Mouse (Mus musculus): ENCODE data around the gene Gm12216. TPM values are rescaled to one million over a fixed set of nuclear protein-coding genes. Genes with fewer than 3 reads are reported as not detected.

Gene Gm12216
- polyA plus RNA-seq, 1 experiment from 2014 or later, result 0.63 TPM

GRCm38 (mm10) chr11:53788196-53788595 is 70.9 kb downstream of the Gm12216 start:
- H3K9ac ChIP-seq (ENCODE audit: low read depth, low read length), result no peak overlapping the region
- no peaks in the 10 kb centered on the region for H3K36me3 ChIP-seq (ENCODE audit: control insufficient read depth, insufficient read depth, low read length)
- H3K4me2 ChIP-seq (ENCODE audit: low read depth, low read length), result no peak overlapping the region
- H3K4me3 ChIP-seq (ENCODE audit: low read depth, low read length), result no peak overlapping the region
- H3K27me3 ChIP-seq (replicated peaks; ENCODE audit: control insufficient read depth, insufficient read depth, low read length), result no peaks in the 10 kb centered on the region
- WGBS, result 64% methylated on average over 8 of the region's 8 CpGs
- ATAC-seq (ENCODE audit: low read depth) (no peak), DNase-seq (ENCODE audit: low spot score) (no peak)
- no peaks in the 10 kb centered on the region for H3K4me1 ChIP-seq (ENCODE audit: control insufficient read depth, insufficient read depth, low read length)
- no peaks in the 10 kb centered on the region for H3K9me3 ChIP-seq (ENCODE audit: control insufficient read depth, low read length)
- no peak overlapping the region for H3K27ac ChIP-seq (replicated peaks; ENCODE audit: low read depth, low read length)

- Histone ChIP-seq H3K4me2 (ENCODE audit: low read depth, low read length) (no peak overlapping the region), H3K27ac (replicated peaks; ENCODE audit: low read depth, low read length) (no peak overlapping the region), H3K9ac (ENCODE audit: low read depth, low read length) (no peak overlapping the region), H3K9me3 (ENCODE audit: control insufficient read depth, low read length) (no peaks in the 10 kb centered on the region), H3K4me1 (ENCODE audit: control insufficient read depth, insufficient read depth, low read length) (no peaks in the 10 kb centered on the region), H3K27me3 (replicated peaks; ENCODE audit: control insufficient read depth, insufficient read depth, low read length) (no peaks in the 10 kb centered on the region), H3K4me3 (ENCODE audit: low read depth, low read length) (no peak overlapping the region), H3K36me3 (ENCODE audit: control insufficient read depth, insufficient read depth, low read length) (no peaks in the 10 kb centered on the region)
- ATAC-seq (ENCODE audit: low read depth), result no peak
- DNase-seq (ENCODE audit: low spot score), result no peak
- WGBS, result 76% methylated on average over 13 of the region's 13 CpGs
Measured at GRCm38 (mm10) chr11:53786058-53787031, 72.7 kb downstream of the Gm12216 start.

- WGBS, result 75% methylated on average over 3 of the region's 3 CpGs
- Histone ChIP-seq H3K36me3 (ENCODE audit: control insufficient read depth, insufficient read depth, low read length) (no peaks in the 10 kb centered on the region), H3K4me2 (ENCODE audit: low read depth, low read length) (no peak overlapping the region), H3K9ac (ENCODE audit: low read depth, low read length) (no peak overlapping the region), H3K4me1 (ENCODE audit: control insufficient read depth, insufficient read depth, low read length) (no peaks in the 10 kb centered on the region), H3K4me3 (ENCODE audit: low read depth, low read length) (no peak overlapping the region), H3K27ac (replicated peaks; ENCODE audit: low read depth, low read length) (no peak overlapping the region), H3K9me3 (ENCODE audit: control insufficient read depth, low read length) (no peaks in the 10 kb centered on the region), H3K27me3 (replicated peaks; ENCODE audit: control insufficient read depth, insufficient read depth, low read length) (no peaks in the 10 kb centered on the region)
- no peak for ATAC-seq (ENCODE audit: low read depth)
- no peak for DNase-seq (ENCODE audit: low spot score)
Measured at GRCm38 (mm10) chr11:53785311-53785936, 73.6 kb downstream of the Gm12216 start.

- no peak overlapping the region for H3K9ac ChIP-seq (ENCODE audit: low read depth, low read length)
- H3K27me3 ChIP-seq (replicated peaks; ENCODE audit: control insufficient read depth, insufficient read depth, low read length), result no peaks in the 10 kb centered on the region
- H3K4me3 ChIP-seq (ENCODE audit: low read depth, low read length), result no peak overlapping the region
- no peaks in the 10 kb centered on the region for H3K9me3 ChIP-seq (ENCODE audit: control insufficient read depth, low read length)
- H3K27ac ChIP-seq (replicated peaks; ENCODE audit: low read depth, low read length), result no peak overlapping the region
- H3K4me2 ChIP-seq (ENCODE audit: low read depth, low read length), result no peak overlapping the region
- 87% methylated on average over 9 of the region's 9 CpGs for WGBS
- DNase-seq (ENCODE audit: low spot score), result no peak
- H3K36me3 ChIP-seq (ENCODE audit: control insufficient read depth, insufficient read depth, low read length), result no peaks in the 10 kb centered on the region
- no peaks in the 10 kb centered on the region for H3K4me1 ChIP-seq (ENCODE audit: control insufficient read depth, insufficient read depth, low read length)
- no peak for ATAC-seq (ENCODE audit: low read depth)
Measured at GRCm38 (mm10) chr11:53783288-53783687, 75.8 kb downstream of the Gm12216 start.

GRCm38 (mm10) chr11:53781964-53782363 is 77.1 kb downstream of the Gm12216 start:
- Histone ChIP-seq H3K9ac (ENCODE audit: low read depth, low read length) (no peak overlapping the region), H3K36me3 (ENCODE audit: control insufficient read depth, insufficient read depth, low read length) (peaks cover 8% of the 10 kb centered on the region; the same call in 1 of the 2 replicates), H3K27me3 (replicated peaks; ENCODE audit: control insufficient read depth, insufficient read depth, low read length) (no peaks in the 10 kb centered on the region), H3K4me1 (ENCODE audit: control insufficient read depth, insufficient read depth, low read length) (no peaks in the 10 kb centered on the region), H3K4me3 (ENCODE audit: low read depth, low read length) (no peak overlapping the region), H3K9me3 (ENCODE audit: control insufficient read depth, low read length) (no peaks in the 10 kb centered on the region), H3K4me2 (ENCODE audit: low read depth, low read length) (no peak overlapping the region), H3K27ac (replicated peaks; ENCODE audit: low read depth, low read length) (no peak overlapping the region)
- no peak for ATAC-seq (ENCODE audit: low read depth)
- 86% methylated on average over 7 of the region's 7 CpGs for WGBS
- no peak for DNase-seq (ENCODE audit: low spot score)

- DNase-seq (ENCODE audit: low spot score) (no peak), ATAC-seq (ENCODE audit: low read depth) (no peak)
- no peak overlapping the region for H3K27ac ChIP-seq (replicated peaks; ENCODE audit: low read depth, low read length)
- H3K36me3 ChIP-seq (ENCODE audit: control insufficient read depth, insufficient read depth, low read length), result peaks cover 13% of the 10 kb centered on the region; the same call in 1 of the 2 replicates
- H3K27me3 ChIP-seq (replicated peaks; ENCODE audit: control insufficient read depth, insufficient read depth, low read length), result no peaks in the 10 kb centered on the region
- H3K4me2 ChIP-seq (ENCODE audit: low read depth, low read length), result no peak overlapping the region
- no peak overlapping the region for H3K4me3 ChIP-seq (ENCODE audit: low read depth, low read length)
- WGBS, result 89% methylated on average over 4 of the region's 4 CpGs
- no peak overlapping the region for H3K9ac ChIP-seq (ENCODE audit: low read depth, low read length)
- no peaks in the 10 kb centered on the region for H3K9me3 ChIP-seq (ENCODE audit: control insufficient read depth, low read length)
- H3K4me1 ChIP-seq (ENCODE audit: control insufficient read depth, insufficient read depth, low read length), result no peaks in the 10 kb centered on the region
Measured at GRCm38 (mm10) chr11:53781201-53781775, 77.8 kb downstream of the Gm12216 start.

- Histone ChIP-seq H3K9me3 (ENCODE audit: control insufficient read depth, low read length) (no peaks in the 10 kb centered on the region), H3K27me3 (replicated peaks; ENCODE audit: control insufficient read depth, insufficient read depth, low read length) (no peaks in the 10 kb centered on the region), H3K4me2 (ENCODE audit: low read depth, low read length) (no peak overlapping the region), H3K36me3 (ENCODE audit: control insufficient read depth, insufficient read depth, low read length) (peaks cover 20% of the 10 kb centered on the region; the same call in 1 of the 2 replicates), H3K4me3 (ENCODE audit: low read depth, low read length) (no peak overlapping the region), H3K27ac (replicated peaks; ENCODE audit: low read depth, low read length) (no peak overlapping the region), H3K9ac (ENCODE audit: low read depth, low read length) (no peak overlapping the region), H3K4me1 (ENCODE audit: control insufficient read depth, insufficient read depth, low read length) (no peaks in the 10 kb centered on the region)
- DNase-seq (ENCODE audit: low spot score) (no peak), ATAC-seq (ENCODE audit: low read depth) (no peak)
- 66% methylated on average over 2 of the region's 3 CpGs for WGBS
Measured at GRCm38 (mm10) chr11:53780262-53780661, 78.8 kb downstream of the Gm12216 start.

GRCm38 (mm10) chr11:53779808-53780207 is 79.2 kb downstream of the Gm12216 start:
- ATAC-seq (ENCODE audit: low read depth) (no peak), DNase-seq (ENCODE audit: low spot score) (no peak)
- H3K9ac ChIP-seq (ENCODE audit: low read depth, low read length), result no peak overlapping the region
- H3K9me3 ChIP-seq (ENCODE audit: control insufficient read depth, low read length), result no peaks in the 10 kb centered on the region
- WGBS, result 86% methylated on average over 2 of the region's 2 CpGs
- H3K27me3 ChIP-seq (replicated peaks; ENCODE audit: control insufficient read depth, insufficient read depth, low read length), result no peaks in the 10 kb centered on the region
- no peak overlapping the region for H3K27ac ChIP-seq (replicated peaks; ENCODE audit: low read depth, low read length)
- peaks cover 25% of the 10 kb centered on the region; the same call in 1 of the 2 replicates for H3K36me3 ChIP-seq (ENCODE audit: control insufficient read depth, insufficient read depth, low read length)
- no peak overlapping the region for H3K4me3 ChIP-seq (ENCODE audit: low read depth, low read length)
- no peaks in the 10 kb centered on the region for H3K4me1 ChIP-seq (ENCODE audit: control insufficient read depth, insufficient read depth, low read length)
- no peak overlapping the region for H3K4me2 ChIP-seq (ENCODE audit: low read depth, low read length)
